Mouse (Mus musculus) spleen, adult 2 months (tissue): ENCODE measurements around the gene Nudt4. TPM values are rescaled to one million over a fixed set of nuclear protein-coding genes. Genes with fewer than 3 reads are reported as not detected.

Source experiments
- DNase-seq, 2 experiments: peaks; one replicate each; pipeline versions ENCODE4 v3.0.0 to v3.0.0-alpha.2; 2012 to 2021; ENCODE audit warnings: low spot score in 2 of 2, low read depth in 1 of 2
- H3K27ac ChIP-seq: fragments of 200-500 bp; 2 replicates; pipeline ENCODE4 v1.5.1; 2012; ENCODE audit warnings: low read length, inconsistent platforms; ENCODE audit not compliant: insufficient read depth
- H3K27me3 ChIP-seq: fragments of 200-500 bp; 2 replicates; pipeline ENCODE4 v1.6.1; 2012; ENCODE audit warnings: mild to moderate bottlenecking, moderate library complexity, low read length, inconsistent platforms; ENCODE audit not compliant: control insufficient read depth, insufficient read depth
- H3K36me3 ChIP-seq: fragments of 200-500 bp; 2 replicates; pipeline ENCODE4 v1.6.1; 2012; ENCODE audit warnings: mild to moderate bottlenecking, low read length, inconsistent platforms; ENCODE audit not compliant: control insufficient read depth, insufficient read depth
- H3K4me1 ChIP-seq: fragments of 200-500 bp; 2 replicates; pipeline ENCODE4 v1.6.1; 2011; ENCODE audit warnings: inconsistent platforms; ENCODE audit not compliant: control insufficient read depth, insufficient read depth, insufficient read length
- H3K4me3 ChIP-seq: fragments of 200-500 bp; 2 replicates; pipeline ENCODE4 v1.5.1; 2011; ENCODE audit warnings: mild to moderate bottlenecking, inconsistent platforms; ENCODE audit not compliant: insufficient read depth, insufficient read length; ENCODE audit errors: extremely low read depth
- CTCF ChIP-seq: fragments of 200-500 bp; IDR thresholded peaks from 2 replicates; pipeline ENCODE4 v1.5.1; 2011; ENCODE audit warnings: mild to moderate bottlenecking, inconsistent platforms; ENCODE audit not compliant: insufficient read depth, insufficient read length, insufficient replicate concordance; ENCODE audit errors: extremely low read depth
- POLR2A ChIP-seq: fragments of 200-500 bp; IDR thresholded peaks from 2 replicates; pipeline ENCODE4 v1.6.1; 2011; ENCODE audit warnings: low read depth, low read length, inconsistent platforms
- WGBS: fragments of 180-500 bp; shearing (Covaris S2); methylation state at CpG from one replicate; pipeline ENCODE4 v1.1.7; 2018; 5-methylcytosine and 5-hydroxymethylcytosine counted together
- polyA plus RNA-seq: library from polyadenylated mRNA; depleted of rRNA; stranded (reverse); fragments of >200 nt; gene quantifications from 2 replicates; pipeline ENCODE4 v1.2.3, GENCODE M21; 2012

The Nudt4 gene
- polyA plus RNA-seq, 1 experiment, result 8.0 TPM

- no peaks in the 10 kb centered on the region for H3K27me3 ChIP-seq
- H3K27ac ChIP-seq, result no peak overlapping the region
- WGBS, result 91% methylated on average over 5 of the region's 5 CpGs
- H3K4me1 ChIP-seq, result peaks cover 6% of the 10 kb centered on the region; the same call in 1 of the 2 replicates
- no peak overlapping the region for H3K4me3 ChIP-seq
- H3K36me3 ChIP-seq, result no peaks in the 10 kb centered on the region; the same call in 1 of the 2 replicates
- no peak for DNase-seq
- no peak for TF ChIP-seq CTCF
- TF ChIP-seq POLR2A, result no peak
These were observed 38.1 kb downstream of the Nudt4 start for GRCm38 (mm10) chr10:95525871-95526270.

DNA sequence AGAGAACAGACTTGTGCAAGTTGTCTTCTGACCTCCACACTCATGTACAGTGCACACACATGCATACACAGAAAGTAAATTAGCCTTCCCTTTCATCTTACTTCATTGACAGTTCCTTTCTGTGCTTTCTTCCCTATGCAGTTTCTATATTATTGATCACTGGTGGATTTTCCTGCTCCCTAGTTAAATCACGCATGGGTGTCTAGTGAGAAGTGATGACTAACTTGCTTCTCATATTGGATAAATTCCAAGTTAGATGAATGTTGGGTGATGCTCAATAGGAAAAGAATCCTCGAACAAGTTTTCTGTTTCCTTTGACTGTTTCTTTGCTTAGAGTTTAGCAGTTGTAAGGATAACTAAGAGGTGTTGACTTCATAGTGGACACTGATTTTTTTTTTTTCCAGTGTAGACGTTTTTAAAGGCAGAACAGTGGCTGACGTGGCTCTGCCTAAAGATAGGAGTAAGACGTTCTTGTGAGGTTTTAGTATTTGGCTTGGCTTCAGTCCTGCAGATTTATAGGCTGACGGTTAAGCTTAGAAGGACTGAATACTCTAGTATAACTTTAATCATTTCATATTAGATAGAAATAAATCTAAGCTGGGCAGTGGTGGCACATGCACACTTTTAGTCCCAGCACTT is 38.8 kb downstream of the Nudt4 start:
- Histone ChIP-seq H3K4me1 (peaks cover 6% of the 10 kb centered on the region), H3K4me3 (no peak overlapping the region), H3K27ac (no peak overlapping the region), H3K27me3 (no peaks in the 10 kb centered on the region), H3K36me3 (no peaks in the 10 kb centered on the region; the same call in 1 of the 2 replicates)
- WGBS, result 79% methylated on average over 6 of the region's 6 CpGs
- TF ChIP-seq POLR2A, result no peak
- TF ChIP-seq CTCF, result no peak
- DNase-seq, result no peak

DNA sequence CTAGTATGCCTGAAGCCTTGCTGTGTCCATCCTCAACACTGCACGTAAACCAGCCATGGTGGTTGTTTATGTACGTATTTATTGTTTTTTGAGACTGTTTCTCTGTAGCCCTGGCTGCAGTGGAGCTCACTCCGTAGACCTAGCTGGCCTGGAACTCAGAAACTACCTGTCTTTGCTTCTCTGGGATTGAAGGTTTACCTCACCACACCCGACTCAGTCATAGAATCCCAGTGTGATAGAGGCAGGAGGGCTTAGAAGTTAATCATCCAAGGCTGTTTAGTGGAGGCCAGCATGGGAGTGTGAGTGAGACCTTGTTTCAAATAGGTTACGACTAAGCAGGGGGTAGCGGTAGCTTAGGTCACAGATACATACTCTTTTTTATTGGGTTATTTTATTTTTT is 46.3 kb downstream of the Nudt4 start:
- TF ChIP-seq POLR2A (no peak), CTCF (no peak)
- H3K27me3 ChIP-seq, result no peaks in the 10 kb centered on the region
- WGBS, result 94% methylated on average over 6 of the region's 6 CpGs
- peaks cover 5% of the 10 kb centered on the region for H3K4me1 ChIP-seq
- no peak for DNase-seq
- no peak overlapping the region for H3K27ac ChIP-seq
- H3K4me3 ChIP-seq, result no peak overlapping the region
- H3K36me3 ChIP-seq, result no peaks in the 10 kb centered on the region

GRCm38 (mm10) chr10:95515293-95515931 is 48.5 kb downstream of the Nudt4 start:
- peak in 1 of 2 experiments; percentile 43 for DNase-seq
- peak overlapping the region; percentile 94 for H3K27ac ChIP-seq

DNA sequence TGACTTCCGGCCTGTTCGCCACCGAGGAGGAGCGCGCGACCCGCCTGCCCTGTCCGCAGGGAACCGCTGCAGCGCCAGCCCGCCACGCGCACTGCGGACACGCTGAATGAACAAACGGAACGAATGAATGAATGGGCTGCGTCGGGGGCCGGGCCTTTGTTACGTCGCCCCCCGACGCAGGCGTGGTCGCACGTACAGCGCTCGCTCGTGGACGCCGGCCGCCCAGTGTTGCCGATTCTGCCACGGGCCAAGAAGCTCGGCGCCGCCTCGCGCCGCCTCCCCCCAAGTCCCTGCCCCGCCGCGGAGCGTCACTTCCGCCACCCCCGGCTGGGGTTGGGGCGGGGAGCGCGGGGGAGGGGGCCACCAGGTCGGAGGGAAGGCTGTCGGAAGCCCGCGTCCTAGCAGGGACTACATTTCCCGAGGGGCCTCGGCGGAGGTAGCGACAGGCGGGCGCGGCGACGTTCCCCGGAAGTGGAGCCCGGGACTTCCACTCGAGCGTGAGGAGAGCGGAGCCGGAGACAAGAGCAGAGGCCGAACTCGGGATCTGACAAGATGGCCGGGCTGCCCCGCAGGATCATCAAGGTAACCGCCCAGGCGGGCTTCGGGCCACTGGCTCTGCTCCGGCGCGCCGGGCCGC is 49.2 kb downstream of the Nudt4 start, which contains the start of gene Ube2n:
Ube2n (plus strand) TSS at position 490 of the 637 bp plus-strand sequence.
- peak; percentile 93 to 96 for DNase-seq
- Histone ChIP-seq H3K27me3 (no peaks in the 10 kb centered on the region), H3K27ac (peak within 1 kb of the TSS; percentile 94), H3K36me3 (no peaks in the 10 kb centered on the region), H3K4me1 (peaks cover 3% of the 10 kb centered on the region; the same call in 1 of the 2 replicates), H3K4me3 (peak within 1 kb of the TSS; percentile 89)
- under 1% methylated on average over 74 of the region's 81 CpGs for WGBS
- TF ChIP-seq POLR2A (peak; percentile 16; the same call in 1 of the 2 replicates), CTCF (no peak)

More at GRCm38 (mm10) chr10:95515293-95515931, 48.5 kb downstream of the Nudt4 start:
- no peaks in the 10 kb centered on the region for H3K36me3 ChIP-seq
- no peak for TF ChIP-seq POLR2A
- TF ChIP-seq CTCF, result no peak
- WGBS, result under 1% methylated on average over 76 of the region's 80 CpGs
- H3K4me1 ChIP-seq, result peaks cover 3% of the 10 kb centered on the region; the same call in 1 of the 2 replicates
- H3K4me3 ChIP-seq, result peak overlapping the region; percentile 89
- no peaks in the 10 kb centered on the region for H3K27me3 ChIP-seq

GRCm38 (mm10) chr10:95513768-95514556 is 50.0 kb downstream of the Nudt4 start:
- Histone ChIP-seq H3K27ac (no peak overlapping the region), H3K4me1 (peaks cover 3% of the 10 kb centered on the region; the same call in 1 of the 2 replicates), H3K36me3 (no peaks in the 10 kb centered on the region), H3K27me3 (no peaks in the 10 kb centered on the region), H3K4me3 (peak overlapping the region; percentile 89; the same call in 1 of the 2 replicates)
- TF ChIP-seq POLR2A (no peak), CTCF (no peak)
- DNase-seq, result peak in 1 of 2 experiments; percentile 10
- 40% methylated on average over 15 of the region's 15 CpGs for WGBS
